Mouse (Mus musculus) hindbrain, embryonic 10.5 days (tissue): Measurements from ENCODE around the gene Daam2. TPM values are rescaled to one million over a fixed set of nuclear protein-coding genes. Genes with fewer than 3 reads are reported as not detected.

Source experiments
- DNase-seq: peaks from one replicate; pipeline ENCODE4 v3.0.0-alpha.2; 2017; ENCODE audit warnings: low spot score
- H3K27ac ChIP-seq: fragments of 300-500 bp; sonication (generic); 2 replicates; pipeline ENCODE4 v1.5.1; 2016; ENCODE audit warnings: mild to moderate bottlenecking, moderate library complexity
- H3K27me3 ChIP-seq: fragments of 300-500 bp; sonication (generic); 2 replicates; pipeline ENCODE4 v1.6.1; 2016; ENCODE audit warnings: mild to moderate bottlenecking; ENCODE audit not compliant: poor library complexity, insufficient read depth, severe bottlenecking
- H3K36me3 ChIP-seq: fragments of 300-500 bp; sonication (generic); 2 replicates; pipeline ENCODE4 v1.6.1; 2016; ENCODE audit warnings: mild to moderate bottlenecking, moderate library complexity
- H3K4me1 ChIP-seq: fragments of 300-500 bp; sonication (generic); replicated peaks from 2 replicates; pipeline ENCODE4 v1.6.1; 2016; ENCODE audit warnings: mild to moderate bottlenecking
- H3K4me3 ChIP-seq: fragments of 300-500 bp; sonication (generic); 2 replicates; pipeline ENCODE4 v1.5.1; 2016; ENCODE audit warnings: mild to moderate bottlenecking, moderate library complexity
- H3K9me3 ChIP-seq: fragments of 300-500 bp; sonication (generic); 2 replicates; pipeline ENCODE4 v1.6.1; 2016; ENCODE audit warnings: mild to moderate bottlenecking, moderate library complexity
- WGBS: fragments of 180-500 bp; shearing (Covaris S2); methylation state at CpG from one replicate; pipeline ENCODE4 v1.1.7; 2016; 5-methylcytosine and 5-hydroxymethylcytosine counted together
- polyA plus RNA-seq: library from polyadenylated mRNA; unstranded; fragments of >200 nt; fragmentation: Nextera tagmentation; extraction: Ambion mirVana; gene quantifications from 2 replicates; pipeline ENCODE4 v1.2.1, GENCODE M21; 2016

The Daam2 gene
- polyA plus RNA-seq, 1 experiment from 2014 or later: 2.6 TPM

DNA sequence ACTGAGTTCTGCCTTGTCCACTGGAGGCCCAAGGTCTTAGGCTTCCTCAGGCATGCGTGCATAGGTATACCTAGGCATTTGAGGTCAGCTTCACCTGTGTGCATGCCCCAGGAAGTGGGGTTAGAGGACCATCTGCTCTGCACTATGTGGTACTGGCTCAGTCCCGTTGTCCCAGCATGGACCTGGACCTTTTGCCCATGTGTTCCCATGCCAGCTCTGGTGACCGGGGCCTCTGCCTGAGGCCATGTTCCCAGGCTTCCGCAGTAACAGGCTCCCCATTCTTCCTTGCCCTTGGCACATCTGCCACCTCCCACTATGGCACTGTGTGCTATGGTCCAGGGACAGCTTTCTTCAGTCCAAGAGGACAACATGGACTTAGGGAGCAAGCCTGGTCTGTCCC, 36.1 kb downstream of the Daam2 start:
- no peaks in the 10 kb centered on the region for H3K36me3 ChIP-seq
- no peaks in the 10 kb centered on the region for H3K9me3 ChIP-seq
- peaks cover 19% of the 10 kb centered on the region; the same call in 1 of the 2 replicates for H3K4me1 ChIP-seq
- no peak overlapping the region for H3K27ac ChIP-seq
- no peak overlapping the region for H3K4me3 ChIP-seq
- DNase-seq: no peak
- H3K27me3 ChIP-seq: no peaks in the 10 kb centered on the region
- 94% methylated on average over 4 of the region's 4 CpGs for WGBS

DNA sequence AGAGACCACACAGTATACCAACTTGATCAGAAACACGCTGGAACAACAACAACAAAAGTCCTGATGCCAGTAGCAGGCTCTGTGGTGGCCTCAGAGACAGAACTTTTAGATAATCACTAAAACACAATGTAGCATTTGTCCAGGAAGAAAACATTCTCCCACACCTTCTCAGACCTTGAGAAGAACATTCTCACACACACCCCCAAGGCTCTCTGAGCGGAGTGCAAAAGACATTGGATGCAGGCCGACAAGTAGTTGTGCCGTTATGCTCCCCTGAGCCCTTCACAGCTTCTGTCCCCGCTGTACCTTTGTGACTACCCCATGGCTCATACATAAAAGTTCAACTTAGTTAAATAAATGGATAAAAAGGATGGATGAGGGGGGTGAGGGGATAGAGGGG, 37.6 kb downstream of the Daam2 start:
- Histone ChIP-seq H3K9me3 (no peaks in the 10 kb centered on the region), H3K4me3 (no peak overlapping the region), H3K27me3 (no peaks in the 10 kb centered on the region), H3K36me3 (no peaks in the 10 kb centered on the region), H3K4me1 (peaks cover 26% of the 10 kb centered on the region), H3K27ac (no peak overlapping the region)
- 89% methylated on average over 5 of the region's 5 CpGs for WGBS
- no peak for DNase-seq

DNA sequence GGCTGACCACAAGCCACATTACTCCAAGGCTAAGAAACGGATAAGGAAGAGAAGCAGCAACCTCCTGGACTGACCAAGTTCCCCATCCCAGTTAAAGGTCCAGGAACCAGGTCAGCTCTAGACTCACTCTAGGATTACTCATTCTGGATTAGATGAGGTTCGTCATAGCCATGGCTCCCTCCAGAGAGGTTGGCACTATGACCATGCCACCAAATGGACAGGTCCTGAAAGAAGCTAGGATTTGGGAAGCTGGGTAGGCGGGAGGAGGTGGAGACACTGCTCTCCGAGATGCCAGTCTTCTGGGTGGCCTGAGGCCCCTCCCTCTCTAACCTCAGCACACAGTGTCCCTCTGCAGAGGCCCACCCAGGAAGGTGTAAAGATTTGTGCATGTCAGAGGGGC, 38.2 kb downstream of the Daam2 start:
- H3K27me3 ChIP-seq: no peaks in the 10 kb centered on the region
- WGBS: 72% methylated on average over 4 of the region's 4 CpGs
- no peak overlapping the region for H3K27ac ChIP-seq
- no peaks in the 10 kb centered on the region for H3K9me3 ChIP-seq
- peaks cover 30% of the 10 kb centered on the region for H3K4me1 ChIP-seq
- H3K4me3 ChIP-seq: no peak overlapping the region
- H3K36me3 ChIP-seq: no peaks in the 10 kb centered on the region
- no peak for DNase-seq

DNA sequence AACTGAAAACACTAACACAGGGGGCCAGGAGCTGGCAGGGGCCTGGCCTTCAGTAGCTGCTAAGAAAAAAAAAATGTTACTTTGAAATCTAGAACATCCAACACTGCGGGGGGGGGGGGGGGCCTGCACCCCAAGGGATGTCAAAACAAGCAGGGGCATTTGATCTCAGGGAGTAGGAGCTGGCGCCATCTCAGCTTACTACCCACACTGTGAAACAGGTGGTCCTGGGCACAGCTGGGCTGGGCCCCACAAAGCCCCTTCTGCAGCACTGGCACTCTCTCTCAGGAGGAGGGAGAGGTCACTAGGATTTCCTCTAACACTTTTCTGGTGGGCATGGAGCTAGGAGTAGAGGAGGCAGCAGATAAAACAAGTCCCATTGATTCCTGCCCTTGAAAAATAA, 39.6 kb downstream of the Daam2 start:
- H3K4me1 ChIP-seq: peaks cover 40% of the 10 kb centered on the region
- H3K36me3 ChIP-seq: no peaks in the 10 kb centered on the region
- no peaks in the 10 kb centered on the region for H3K27me3 ChIP-seq
- H3K9me3 ChIP-seq: no peaks in the 10 kb centered on the region
- H3K4me3 ChIP-seq: no peak overlapping the region
- H3K27ac ChIP-seq: no peak overlapping the region
- 46% methylated on average over 2 of the region's 2 CpGs for WGBS
- no peak for DNase-seq

DNA sequence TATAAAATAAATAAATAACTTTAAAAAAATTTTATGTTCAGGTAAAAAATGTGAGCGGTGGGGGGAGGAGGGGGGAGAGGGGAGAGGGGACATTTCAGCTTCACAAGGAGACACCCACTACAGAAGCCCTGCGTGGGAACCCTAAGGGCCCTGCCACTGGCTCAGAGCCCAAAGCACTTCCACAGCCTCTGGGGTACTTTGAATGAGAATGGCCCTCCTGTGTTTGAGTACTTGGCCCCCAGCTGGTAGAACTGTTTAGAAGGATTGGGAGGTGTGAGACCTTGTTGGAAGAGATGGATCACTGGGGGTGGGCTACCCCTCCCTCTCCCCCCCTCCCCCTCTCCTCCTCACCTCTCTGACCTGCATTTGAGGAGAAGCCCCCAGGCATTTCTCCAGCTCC, 41.7 kb downstream of the Daam2 start:
- Histone ChIP-seq H3K4me3 (no peak overlapping the region), H3K36me3 (no peaks in the 10 kb centered on the region), H3K27me3 (no peaks in the 10 kb centered on the region), H3K9me3 (no peaks in the 10 kb centered on the region), H3K27ac (no peak overlapping the region), H3K4me1 (peaks cover 40% of the 10 kb centered on the region)
- WGBS: 27% methylated on average over 2 of the region's 2 CpGs
- no peak for DNase-seq

DNA sequence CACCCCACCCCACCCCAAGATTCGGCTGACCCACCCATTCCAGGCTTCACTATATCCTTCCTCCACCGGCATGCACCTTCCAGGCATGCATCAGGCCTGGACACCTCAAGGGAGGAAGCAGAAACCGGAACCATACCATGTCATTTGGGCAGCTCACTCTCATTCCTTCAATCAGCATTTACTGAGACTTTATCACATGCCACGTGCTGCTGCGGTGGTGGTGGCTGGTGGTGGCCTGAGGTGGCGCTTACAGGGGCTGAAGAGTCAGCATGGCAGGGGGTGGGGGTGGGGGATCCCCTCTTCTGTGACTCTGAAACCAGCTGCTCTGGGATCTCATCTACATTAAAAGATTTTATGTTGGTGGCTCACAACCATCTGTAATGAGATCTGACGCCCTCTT, 42.1 kb downstream of the Daam2 start:
- Histone ChIP-seq H3K27me3 (no peaks in the 10 kb centered on the region), H3K27ac (no peak overlapping the region), H3K4me3 (no peak overlapping the region), H3K9me3 (no peaks in the 10 kb centered on the region), H3K36me3 (no peaks in the 10 kb centered on the region), H3K4me1 (peaks cover 40% of the 10 kb centered on the region)
- no peak for DNase-seq
- WGBS: 66% methylated on average over 7 of the region's 7 CpGs

DNA sequence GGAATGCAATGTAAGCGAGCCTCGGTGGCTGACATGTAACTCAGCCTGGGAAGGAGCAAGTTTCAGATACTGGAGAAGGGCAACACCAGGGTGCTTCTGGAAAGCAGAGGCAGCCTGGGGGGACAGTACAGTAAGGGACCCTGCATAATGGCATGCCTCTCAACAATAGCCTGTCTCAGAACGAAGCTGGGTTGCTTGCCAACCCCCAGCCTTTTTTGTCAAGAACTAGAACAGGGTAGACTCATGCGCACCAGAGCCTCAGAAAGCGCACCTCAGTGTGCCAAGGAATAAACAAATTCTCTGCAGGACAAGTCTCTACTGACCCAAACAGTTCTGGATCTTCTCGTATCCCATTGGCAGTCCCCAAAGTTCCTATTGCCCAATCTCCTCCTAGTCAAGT, 43.5 kb downstream of the Daam2 start:
- Histone ChIP-seq H3K4me3 (no peak overlapping the region), H3K4me1 (peaks cover 34% of the 10 kb centered on the region), H3K27ac (no peak overlapping the region), H3K9me3 (no peaks in the 10 kb centered on the region), H3K36me3 (no peaks in the 10 kb centered on the region), H3K27me3 (no peaks in the 10 kb centered on the region)
- WGBS: 75% methylated on average over 6 of the region's 6 CpGs
- DNase-seq: no peak

DNA sequence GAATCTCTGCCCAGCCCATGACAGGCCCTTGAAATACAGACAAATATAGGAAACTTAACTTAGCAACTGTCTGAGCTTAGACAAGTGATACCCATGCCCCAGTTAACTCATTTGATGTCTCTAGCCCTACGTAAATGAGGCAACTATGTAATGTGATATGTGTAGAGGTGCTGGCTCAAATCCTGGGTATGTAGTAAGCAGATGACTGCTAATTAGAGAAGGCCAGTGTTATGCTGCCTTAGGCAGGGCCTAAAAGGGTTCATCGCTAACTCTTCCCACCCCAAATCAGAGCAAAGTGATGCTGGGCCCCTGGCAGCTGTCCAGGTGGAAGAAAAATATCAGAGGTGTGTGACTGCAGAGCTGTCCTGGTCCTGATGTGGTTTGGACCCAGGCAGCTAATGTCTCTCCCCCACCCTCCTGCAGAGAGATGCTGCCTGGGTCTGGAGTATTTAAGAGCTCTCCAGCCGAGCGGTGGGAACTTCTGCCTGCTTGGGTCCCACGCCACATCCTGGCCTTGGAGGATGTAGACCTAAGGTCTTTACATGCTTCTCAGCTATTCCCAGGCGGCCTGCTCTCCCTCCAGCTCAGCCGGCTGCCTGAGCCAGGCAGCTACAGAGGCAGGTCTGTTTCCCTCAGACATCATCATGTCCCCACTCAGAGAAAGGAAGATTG, 44.4 kb downstream of the Daam2 start:
- Histone ChIP-seq H3K36me3 (no peaks in the 10 kb centered on the region), H3K4me3 (no peak overlapping the region), H3K27me3 (no peaks in the 10 kb centered on the region), H3K9me3 (no peaks in the 10 kb centered on the region), H3K4me1 (peaks cover 33% of the 10 kb centered on the region), H3K27ac (no peak overlapping the region)
- no peak for DNase-seq
- 78% methylated on average over 7 of the region's 7 CpGs for WGBS

DNA sequence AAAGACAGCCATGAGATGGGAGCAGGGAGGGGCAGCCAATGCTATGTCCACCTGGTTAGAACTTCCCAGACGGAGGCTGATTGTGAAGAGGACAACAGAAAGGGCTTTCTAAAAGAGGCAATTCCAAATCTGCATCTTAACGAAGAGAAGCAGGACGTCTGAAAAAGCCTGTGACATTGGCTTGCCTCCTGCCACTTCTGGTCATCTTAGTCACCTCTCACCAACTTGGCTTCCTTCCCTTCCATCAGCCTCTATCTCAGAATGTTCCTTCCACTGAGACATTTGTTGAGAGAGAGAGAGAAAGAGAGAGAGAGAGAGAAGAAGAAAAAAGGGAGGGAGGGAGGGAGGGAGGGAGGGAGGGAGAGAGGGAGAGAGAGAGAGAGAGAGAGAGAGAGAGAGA, 47.1 kb downstream of the Daam2 start:
- DNase-seq: no peak
- Histone ChIP-seq H3K27ac (no peak overlapping the region), H3K36me3 (no peaks in the 10 kb centered on the region), H3K4me3 (no peak overlapping the region), H3K4me1 (0 out of 2 replicates have a peak, but pooled peaks cover 14% of the 10 kb centered on the region), H3K27me3 (no peaks in the 10 kb centered on the region), H3K9me3 (no peaks in the 10 kb centered on the region)
- WGBS: 68% methylated on average over 3 of the region's 3 CpGs

DNA sequence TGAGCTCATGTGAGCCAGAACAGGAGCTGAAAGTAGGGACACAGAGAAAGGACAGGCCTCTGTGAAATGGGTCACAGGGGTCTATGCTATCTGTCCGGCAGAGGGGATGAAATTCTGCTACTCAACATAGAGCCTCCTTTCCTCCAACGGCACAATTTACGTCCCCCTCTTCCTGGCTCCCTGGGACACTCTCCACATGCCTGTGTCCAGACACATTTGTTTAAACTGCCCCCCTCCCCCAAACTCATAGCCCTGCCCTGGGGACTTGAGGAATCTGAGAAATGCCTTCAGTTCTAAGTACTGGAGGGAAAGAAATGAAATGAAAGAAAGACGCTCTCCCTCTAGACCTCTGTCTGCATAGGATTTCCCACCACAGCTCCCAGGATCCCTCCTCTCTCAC, 48.5 kb downstream of the Daam2 start:
- 61% methylated on average over 4 of the region's 4 CpGs for WGBS

DNA sequence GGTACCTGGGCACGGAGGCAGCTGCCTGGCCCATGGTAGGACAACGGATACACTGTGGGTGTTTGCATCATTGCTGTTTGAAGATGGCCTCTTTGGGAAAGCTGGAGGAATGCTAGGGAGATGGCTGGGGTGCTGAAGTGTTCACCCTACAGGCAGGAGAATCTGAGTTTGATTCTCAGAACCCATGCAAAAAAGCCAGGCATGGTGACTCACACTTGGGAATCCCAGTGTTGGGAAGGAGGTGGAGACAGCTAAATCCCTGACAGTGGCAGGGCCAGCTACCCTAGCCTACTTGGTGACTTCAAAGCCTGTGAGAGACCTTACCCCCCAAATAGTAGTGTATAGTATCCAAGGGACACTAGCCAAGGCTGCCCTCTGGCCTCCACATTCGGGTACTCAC, 49.0 kb downstream of the Daam2 start:
- H3K27ac ChIP-seq: no peak overlapping the region
- H3K27me3 ChIP-seq: no peaks in the 10 kb centered on the region
- no peaks in the 10 kb centered on the region for H3K9me3 ChIP-seq
- H3K4me3 ChIP-seq: no peak overlapping the region
- 0 out of 2 replicates have a peak, but pooled peaks cover 5% of the 10 kb centered on the region for H3K4me1 ChIP-seq
- no peaks in the 10 kb centered on the region for H3K36me3 ChIP-seq
- no peak for DNase-seq
- WGBS: 92% methylated on average over 3 of the region's 3 CpGs

More for the DNA sequence above, 48.5 kb downstream of the Daam2 start:
- Histone ChIP-seq H3K36me3 (no peaks in the 10 kb centered on the region), H3K9me3 (no peaks in the 10 kb centered on the region), H3K27ac (no peak overlapping the region), H3K4me3 (no peak overlapping the region), H3K27me3 (no peaks in the 10 kb centered on the region), H3K4me1 (0 out of 2 replicates have a peak, but pooled peaks cover 10% of the 10 kb centered on the region)
- no peak for DNase-seq

DNA sequence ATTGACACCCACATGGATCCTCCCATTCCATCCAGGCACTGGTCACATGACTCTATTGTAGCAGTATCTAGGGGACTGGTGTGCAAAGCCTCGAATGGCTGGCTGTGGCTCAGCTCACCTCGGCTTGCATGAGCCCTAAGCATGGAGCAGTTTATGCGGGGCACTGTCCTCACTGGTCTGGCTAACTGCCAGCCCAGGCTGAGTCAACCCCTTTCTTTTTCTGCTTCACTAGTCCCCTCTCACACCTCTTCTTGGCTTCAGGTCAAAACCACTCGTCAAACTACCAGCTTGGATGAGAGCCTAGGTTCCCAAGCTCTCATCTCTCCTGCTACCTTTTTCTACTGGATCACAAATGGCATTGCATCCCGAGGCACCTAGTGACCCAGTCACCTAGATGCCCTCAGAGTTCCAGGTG, 51.5 kb downstream of the Daam2 start:
- no peaks in the 10 kb centered on the region for H3K9me3 ChIP-seq
- no peaks in the 10 kb centered on the region for H3K36me3 ChIP-seq
- no peak overlapping the region for H3K27ac ChIP-seq
- H3K27me3 ChIP-seq: no peaks in the 10 kb centered on the region
- 80% methylated on average over 5 of the region's 5 CpGs for WGBS
- no peaks in the 10 kb centered on the region for H3K4me1 ChIP-seq
- DNase-seq: no peak
- no peak overlapping the region for H3K4me3 ChIP-seq

DNA sequence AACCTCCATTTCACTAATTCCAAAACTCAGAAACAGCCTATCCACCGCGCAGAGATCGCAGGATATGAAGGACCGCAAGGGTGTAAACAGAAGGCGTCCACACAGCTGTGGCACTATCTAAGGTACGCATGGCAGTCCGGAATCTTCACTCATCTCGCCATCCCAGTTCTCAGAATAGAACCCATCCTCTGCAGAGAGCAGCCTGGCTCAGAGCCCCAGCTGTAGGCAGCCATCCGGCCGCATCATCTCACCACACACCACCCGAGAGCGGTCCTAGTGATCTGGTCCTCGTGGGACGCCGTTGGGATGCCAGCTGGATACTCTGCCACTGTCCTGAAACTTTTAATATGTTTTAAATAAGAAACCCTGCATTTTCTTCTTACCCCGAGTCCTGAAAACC, 54.7 kb downstream of the Daam2 start:
- DNase-seq: no peak
- H3K4me1 ChIP-seq: no peaks in the 10 kb centered on the region
- 92% methylated on average over 16 of the region's 16 CpGs for WGBS

More for the DNA sequence above, 54.7 kb downstream of the Daam2 start:
- Histone ChIP-seq H3K27ac (no peak overlapping the region), H3K4me3 (no peak overlapping the region), H3K36me3 (no peaks in the 10 kb centered on the region), H3K27me3 (no peaks in the 10 kb centered on the region), H3K9me3 (no peaks in the 10 kb centered on the region)
